Mouse (Mus musculus) cerebellum, adult 2 months (tissue): ENCODE data around the gene Gabarapl2.

Experiments
- CTCF ChIP-seq: fragments of 200-500 bp; IDR thresholded peaks from 2 replicates; pipeline ENCODE4 v1.5.1; 2011; ENCODE audit warnings: low read depth, mild to moderate bottlenecking, control low read depth, low read length, moderate library complexity, borderline replicate concordance; ENCODE audit not compliant: insufficient read depth
- POLR2A ChIP-seq: fragments of 200-500 bp; IDR thresholded peaks from 2 replicates; pipeline ENCODE4 v1.6.1; 2011; ENCODE audit warnings: low read length, control low read depth, borderline replicate concordance; ENCODE audit not compliant: insufficient read depth

- TF ChIP-seq POLR2A, result no peak
- no peak for TF ChIP-seq CTCF
These were observed 44.0 kb downstream of the Gabarapl2 start for GRCm38 (mm10) chr8:111984511-111984910.
